Mouse (Mus musculus): ENCODE data around the gene Cd37. TPM values are rescaled to one million over a fixed set of nuclear protein-coding genes. Genes with fewer than 3 reads are reported as not detected.

Gene Cd37
- polyA plus RNA-seq, 1 experiment = 84.1 TPM

DNA sequence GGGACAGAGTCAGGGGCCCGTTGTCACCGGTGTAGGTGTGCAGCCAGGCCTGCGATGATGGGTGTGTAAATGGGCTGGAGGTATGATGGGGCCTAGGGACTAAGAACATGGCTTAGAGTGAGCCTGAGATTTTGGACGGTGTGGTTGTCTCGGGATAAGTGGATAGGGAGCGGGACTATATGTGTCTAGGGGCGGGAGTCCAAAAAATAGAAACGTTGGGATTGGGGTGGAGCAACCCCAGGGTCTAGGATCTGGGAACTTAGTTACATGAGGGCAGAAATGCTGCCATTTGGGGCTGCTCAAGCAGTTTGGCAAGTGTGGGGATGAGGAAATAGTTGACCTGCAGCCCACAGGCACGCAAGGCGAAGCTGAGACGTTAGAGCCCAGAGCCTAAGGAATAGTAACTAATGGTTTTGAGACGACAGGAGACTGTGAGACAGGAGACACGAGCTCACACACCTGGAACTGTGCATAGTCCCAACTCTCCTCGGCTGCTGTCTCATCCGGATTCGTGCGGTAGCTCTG is 3.2 kb downstream of the Cd37 start:
- peak; percentile 24 for DNase-seq
- peaks cover 13% of the 10 kb centered on the region; the same call in 1 of the 2 replicates for H3K4me1 ChIP-seq (ENCODE audit: control insufficient read depth, insufficient read depth, low read length)
- peak overlapping the region; percentile 45 for H3K4me3 ChIP-seq (replicated peaks; ENCODE audit: extremely low read depth, low read depth, low read length)
- WGBS = 60% methylated on average over 17 of the region's 17 CpGs
- TF ChIP-seq CTCF (IDR thresholded peaks at IDR 0.05; ENCODE audit: insufficient read depth, low read length) (no peak), POLR2A (IDR thresholded peaks at IDR 0.05; ENCODE audit: borderline replicate concordance, extremely low read depth, low read depth, low read length) (no peak)

DNA sequence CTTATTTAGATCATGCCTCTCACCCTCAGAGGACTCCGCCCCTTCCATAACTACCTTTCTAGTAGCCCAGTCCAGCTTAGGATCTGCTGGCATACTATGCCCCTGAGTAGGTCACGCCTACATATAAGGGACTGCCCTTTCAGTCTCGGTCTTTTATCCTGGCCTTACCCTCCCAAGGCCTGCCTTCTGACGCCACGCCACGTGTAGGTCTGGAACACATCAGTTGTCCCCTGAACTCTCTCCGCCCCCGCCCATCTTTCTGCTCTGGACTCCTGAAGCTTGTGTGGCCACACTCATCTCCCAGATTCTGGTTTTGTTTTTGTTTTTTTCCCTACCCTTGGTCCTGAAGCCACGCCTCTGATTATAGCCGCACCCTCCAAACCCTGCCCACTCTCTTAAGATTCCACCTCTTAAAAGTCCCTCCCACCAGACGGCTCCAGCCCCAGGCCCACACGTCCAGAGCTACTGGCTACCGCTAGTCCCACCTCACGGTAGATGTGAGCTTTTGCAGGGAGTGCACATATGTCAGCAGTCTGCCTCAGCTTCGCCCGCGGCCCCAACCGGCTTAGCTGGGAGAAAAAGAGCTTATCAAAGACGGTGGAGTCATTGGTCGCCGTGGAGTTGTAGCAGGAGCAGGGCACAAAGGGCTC is 3.9 kb downstream of the Cd37 start:
- peak; percentile 45 for DNase-seq
- TF ChIP-seq CTCF (IDR thresholded peaks at IDR 0.05; ENCODE audit: insufficient read depth, low read length) (no peak), POLR2A (IDR thresholded peaks at IDR 0.05; ENCODE audit: borderline replicate concordance, extremely low read depth, low read depth, low read length) (peak; percentile 86; the same call in 1 of the 2 replicates)
- WGBS = 24% methylated on average over 21 of the region's 21 CpGs

DNA sequence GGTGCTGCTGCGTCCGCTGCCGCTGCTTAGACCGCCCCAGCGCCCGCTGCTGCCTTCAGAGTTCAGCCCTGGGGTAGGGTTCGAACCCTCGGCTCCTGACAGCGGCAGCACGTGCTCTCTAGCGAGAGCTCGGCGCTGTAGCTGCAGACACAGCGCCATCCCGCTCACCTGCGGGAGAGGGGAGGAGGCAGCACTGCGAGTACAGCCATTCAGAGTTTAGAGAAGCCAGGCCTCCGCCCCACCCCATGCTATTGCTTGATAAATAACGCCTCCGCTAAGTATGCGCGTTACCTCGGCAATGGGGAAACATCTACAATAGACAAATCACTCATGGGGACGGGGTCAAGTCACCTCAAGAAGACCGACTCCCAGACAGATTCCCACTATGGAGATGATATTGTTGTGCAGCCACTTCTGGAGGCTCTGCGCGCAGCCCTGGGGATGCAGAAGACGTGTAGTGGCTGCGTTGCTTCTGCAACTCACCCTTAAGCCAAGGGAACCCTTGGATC is 4.5 kb downstream of the Cd37 start:
- H3K4me1 ChIP-seq (ENCODE audit: control insufficient read depth, insufficient read depth, low read length) = peaks cover 13% of the 10 kb centered on the region; the same call in 1 of the 2 replicates
- peak overlapping the region; percentile 49 for H3K4me3 ChIP-seq (replicated peaks; ENCODE audit: extremely low read depth, low read depth, low read length)
- TF ChIP-seq POLR2A (IDR thresholded peaks at IDR 0.05; ENCODE audit: borderline replicate concordance, extremely low read depth, low read depth, low read length) = no peak
- no peak for TF ChIP-seq CTCF (IDR thresholded peaks at IDR 0.05; ENCODE audit: insufficient read depth, low read length)
- peak; percentile 23 for DNase-seq
- 43% methylated on average over 29 of the region's 29 CpGs for WGBS

More for the DNA sequence above, 3.9 kb downstream of the Cd37 start:
- Histone ChIP-seq H3K4me3 (replicated peaks; ENCODE audit: extremely low read depth, low read depth, low read length) (peak overlapping the region; percentile 49), H3K4me1 (ENCODE audit: control insufficient read depth, insufficient read depth, low read length) (peaks cover 13% of the 10 kb centered on the region; the same call in 1 of the 2 replicates)

DNA sequence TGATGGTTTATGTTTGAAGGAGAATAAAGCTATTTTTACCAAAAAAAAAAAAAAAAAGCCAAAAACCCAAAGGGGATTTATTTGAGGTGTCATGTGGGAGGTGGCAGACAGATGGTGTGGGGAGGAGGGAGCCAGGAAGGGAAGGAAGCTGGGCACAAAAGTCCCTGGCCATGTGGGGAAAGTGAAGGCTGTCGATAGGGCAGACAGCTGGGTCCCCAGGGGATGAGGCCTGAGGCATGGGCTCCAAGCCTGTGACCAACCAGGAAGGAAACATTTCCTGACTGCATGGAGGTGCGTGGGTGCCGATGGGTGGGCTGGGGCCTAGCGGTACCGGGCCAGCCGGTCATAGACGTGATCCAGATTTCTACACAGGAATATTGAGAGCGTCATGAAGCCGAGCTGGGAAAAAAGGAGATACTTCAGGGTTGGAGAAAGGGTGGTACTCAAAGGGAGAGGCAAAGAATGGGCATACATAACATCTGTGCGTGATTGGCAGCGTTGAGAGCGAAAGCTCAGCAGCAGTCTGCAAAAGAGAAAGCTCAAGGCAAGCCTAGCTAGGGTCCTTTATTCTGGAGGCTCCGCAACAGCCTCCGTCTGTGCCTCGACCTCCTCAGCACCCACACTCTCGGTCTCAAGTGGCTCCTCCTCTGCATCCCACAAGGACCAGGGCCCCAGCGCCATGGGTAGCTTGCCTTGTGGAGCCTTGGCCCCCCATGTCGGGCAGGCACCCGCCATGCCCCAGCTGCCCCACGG is 5.2 kb downstream of the Cd37 start:
- Histone ChIP-seq H3K4me1 (ENCODE audit: control insufficient read depth, insufficient read depth, low read length) (peaks cover 13% of the 10 kb centered on the region; the same call in 1 of the 2 replicates), H3K4me3 (replicated peaks; ENCODE audit: extremely low read depth, low read depth, low read length) (no peak overlapping the region)
- no peak for TF ChIP-seq POLR2A (IDR thresholded peaks at IDR 0.05; ENCODE audit: borderline replicate concordance, extremely low read depth, low read depth, low read length)
- TF ChIP-seq CTCF (IDR thresholded peaks at IDR 0.05; ENCODE audit: insufficient read depth, low read length) = no peak
- 44% methylated on average over 20 of the region's 20 CpGs for WGBS
- DNase-seq = no peak

DNA sequence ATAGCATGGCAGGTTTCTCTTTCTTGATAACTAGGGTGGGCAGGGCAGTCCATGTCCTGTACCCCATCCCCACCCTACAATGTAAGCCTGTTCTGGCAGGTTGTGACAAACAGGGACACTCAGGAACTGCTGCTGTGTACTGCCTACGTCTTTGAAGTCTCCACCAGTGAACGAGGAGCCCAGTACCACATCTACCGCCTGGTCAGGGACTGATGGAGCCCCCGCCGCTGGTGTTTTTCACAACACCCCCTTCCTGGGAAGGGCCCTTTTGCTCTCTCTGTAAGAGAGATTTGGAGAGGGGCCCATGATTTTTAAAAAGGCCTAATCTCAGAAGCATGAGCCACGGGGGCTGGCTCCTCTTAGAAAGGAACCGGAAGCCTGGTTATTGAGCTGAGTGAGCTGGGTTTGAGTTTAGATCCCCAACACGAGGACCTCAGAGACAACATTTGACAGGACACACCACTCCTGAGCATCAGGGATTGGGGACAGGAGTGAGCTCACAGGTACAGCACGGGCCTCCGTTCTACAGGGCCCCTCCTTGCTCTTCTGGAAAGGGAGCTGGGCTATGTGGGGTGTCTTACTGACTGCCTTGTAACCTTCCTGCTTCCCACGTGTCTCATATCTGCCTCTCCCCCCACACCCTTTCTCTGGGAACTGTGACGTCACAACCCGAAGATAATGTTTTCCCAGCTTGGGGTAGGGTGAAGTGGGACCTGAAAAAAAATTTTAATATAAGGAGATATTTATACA is 6.0 kb downstream of the Cd37 start:
- no peak for TF ChIP-seq CTCF (IDR thresholded peaks at IDR 0.05; ENCODE audit: insufficient read depth, low read length)
- Histone ChIP-seq H3K4me1 (ENCODE audit: control insufficient read depth, insufficient read depth, low read length) (peaks cover 8% of the 10 kb centered on the region; the same call in 1 of the 2 replicates), H3K4me3 (replicated peaks; ENCODE audit: extremely low read depth, low read depth, low read length) (no peak overlapping the region)
- no peak for DNase-seq
- 70% methylated on average over 13 of the region's 13 CpGs for WGBS

DNA sequence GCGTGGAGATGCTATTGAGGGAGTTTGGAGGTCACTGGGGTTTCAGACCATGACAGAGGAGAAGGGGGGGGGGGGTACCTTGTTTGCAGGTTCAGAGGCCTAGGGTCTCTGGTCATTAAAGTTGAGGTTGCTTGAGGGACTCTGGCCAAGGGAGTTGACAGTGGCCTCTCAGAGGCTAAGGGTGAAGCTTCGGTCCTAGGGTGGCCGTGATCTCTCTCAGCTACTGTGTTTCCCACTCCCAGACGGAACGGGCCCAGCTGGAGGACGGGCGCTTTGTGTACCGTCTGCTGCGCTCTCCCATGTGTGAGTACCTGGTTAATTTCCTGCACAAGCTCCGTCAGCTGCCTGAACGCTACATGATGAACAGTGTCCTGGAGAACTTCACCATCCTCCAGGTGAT is 7.0 kb downstream of the Cd37 start:
- DNase-seq = no peak
- H3K4me1 ChIP-seq (ENCODE audit: control insufficient read depth, insufficient read depth, low read length) = peaks cover 8% of the 10 kb centered on the region; the same call in 1 of the 2 replicates
- TF ChIP-seq POLR2A (IDR thresholded peaks at IDR 0.05; ENCODE audit: borderline replicate concordance, extremely low read depth, low read depth, low read length) = no peak
- no peak for TF ChIP-seq CTCF (IDR thresholded peaks at IDR 0.05; ENCODE audit: insufficient read depth, low read length)
- 94% methylated on average over 11 of the region's 11 CpGs for WGBS
- H3K4me3 ChIP-seq (replicated peaks; ENCODE audit: extremely low read depth, low read depth, low read length) = no peak overlapping the region

DNA sequence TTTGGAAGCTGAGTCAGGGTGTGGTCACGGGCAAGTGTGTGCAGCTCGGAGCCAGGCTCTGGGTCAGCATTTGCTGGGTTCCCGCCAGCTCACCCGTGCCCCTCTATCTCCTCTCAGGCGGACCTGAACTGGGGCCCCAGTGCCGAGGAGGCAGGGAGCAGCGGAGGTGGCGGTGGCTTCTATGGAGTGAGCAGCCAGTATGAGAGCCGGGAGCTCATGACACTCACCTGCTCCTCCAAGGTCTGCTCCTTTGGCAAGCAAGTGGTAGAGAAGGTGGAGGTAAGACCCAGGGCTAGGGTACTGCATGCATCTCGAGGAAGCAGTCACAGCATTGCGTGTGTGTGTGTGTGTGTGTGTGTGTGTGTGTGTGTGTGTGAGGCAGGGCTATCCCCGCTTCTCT is 7.7 kb downstream of the Cd37 start:
- WGBS = 87% methylated on average over 12 of the region's 12 CpGs
- no peak for TF ChIP-seq POLR2A (IDR thresholded peaks at IDR 0.05; ENCODE audit: borderline replicate concordance, extremely low read depth, low read depth, low read length)
- TF ChIP-seq CTCF (IDR thresholded peaks at IDR 0.05; ENCODE audit: insufficient read depth, low read length) = no peak
- H3K4me1 ChIP-seq (ENCODE audit: control insufficient read depth, insufficient read depth, low read length) = peaks cover 8% of the 10 kb centered on the region; the same call in 1 of the 2 replicates

DNA sequence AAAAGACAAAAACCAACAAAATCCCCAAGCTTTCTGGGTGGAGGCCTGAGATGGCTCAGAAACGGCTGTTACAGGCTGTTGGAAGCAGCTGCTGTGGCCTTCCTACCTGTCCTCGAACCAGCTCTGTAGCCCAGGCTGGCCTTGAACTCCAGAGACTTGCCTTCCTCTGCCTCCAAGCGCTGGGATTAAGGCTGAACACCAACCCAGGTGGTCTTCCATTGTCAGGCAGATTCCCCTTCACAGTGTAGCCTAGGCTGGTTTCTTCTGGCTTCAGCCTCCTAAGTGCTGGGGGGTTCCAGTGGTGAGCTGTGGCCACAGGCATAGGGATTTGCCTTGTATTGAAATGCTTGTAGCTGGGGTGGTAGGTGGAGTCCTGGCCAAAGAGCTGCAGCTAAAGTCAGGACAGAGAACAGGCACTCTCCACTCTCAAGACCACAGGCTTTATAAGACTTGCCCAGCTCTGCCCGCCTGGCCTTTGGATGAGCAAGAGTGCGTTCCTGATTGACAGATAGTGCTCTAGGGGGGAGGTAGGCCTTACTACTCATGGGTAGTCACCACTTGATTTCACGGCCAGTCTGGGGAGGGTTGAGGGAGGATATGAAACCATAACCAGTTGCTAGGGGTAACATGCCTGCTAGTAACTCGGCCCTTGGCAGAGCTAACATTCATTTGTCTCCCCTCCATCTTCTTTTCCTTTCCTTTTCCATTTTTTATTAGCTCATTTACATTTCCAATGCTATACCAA is 9.3 kb downstream of the Cd37 start:
- no peak overlapping the region for H3K4me3 ChIP-seq (replicated peaks; ENCODE audit: extremely low read depth, low read depth, low read length)
- WGBS = 86% methylated on average over 7 of the region's 7 CpGs
- no peak for DNase-seq

More for the DNA sequence above, 7.7 kb downstream of the Cd37 start:
- DNase-seq = no peak
- no peak overlapping the region for H3K4me3 ChIP-seq (replicated peaks; ENCODE audit: extremely low read depth, low read depth, low read length)

More for the DNA sequence above, 9.3 kb downstream of the Cd37 start:
- TF ChIP-seq CTCF (IDR thresholded peaks at IDR 0.05; ENCODE audit: insufficient read depth, low read length) = no peak
- no peak for TF ChIP-seq POLR2A (IDR thresholded peaks at IDR 0.05; ENCODE audit: borderline replicate concordance, extremely low read depth, low read depth, low read length)
- peaks cover 5% of the 10 kb centered on the region; the same call in 1 of the 2 replicates for H3K4me1 ChIP-seq (ENCODE audit: control insufficient read depth, insufficient read depth, low read length)
